Comparison of ENCODE assay signal across 22 mouse cellular contexts in the genomic region with DNA sequence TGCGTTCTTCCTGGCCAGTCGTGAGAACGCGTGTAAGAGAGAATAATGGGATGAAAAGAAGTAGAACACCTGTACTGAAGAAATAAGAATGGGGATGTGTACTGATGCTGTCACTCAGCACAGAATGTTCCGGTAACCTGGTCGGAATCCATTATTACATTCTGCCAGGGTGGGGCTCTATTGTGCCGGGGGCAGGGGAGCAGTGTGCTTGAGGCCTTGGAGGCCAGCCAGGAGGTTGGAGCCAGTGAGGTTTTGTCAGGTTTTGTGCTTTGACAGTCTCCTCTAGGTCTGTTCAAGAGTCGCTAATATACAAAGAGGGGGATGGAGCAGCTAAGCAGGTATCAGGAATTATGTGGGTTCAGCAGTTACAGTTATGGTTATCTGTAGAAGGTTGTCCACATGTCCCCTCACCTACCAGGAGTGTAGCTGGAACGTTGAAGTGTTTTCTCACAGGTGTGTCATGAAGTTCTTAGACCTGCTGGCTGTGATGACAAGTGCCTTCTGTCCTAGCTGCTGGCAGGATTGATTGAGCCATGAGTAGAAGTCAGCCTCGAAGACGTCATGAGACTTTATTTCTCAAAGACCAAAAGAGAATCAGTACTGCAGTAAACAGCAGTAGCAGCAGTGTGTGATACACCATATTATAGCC. TPM values are rescaled to one million over a fixed set of nuclear protein-coding genes. Genes with fewer than 3 reads are reported as not detected.
DNase-seq lines count a peak whose midpoint lies in the region; ATAC-seq and TF ChIP-seq lines count a peak whose summit lies in the region.
"Had no signal": no experiment of that assay in that cellular context is flagged by ENCODE, and none has a peak within 500 bp of the region (broad histone marks: within the 10 kb centered on the region; RNA-seq: fewer than 3 reads in every experiment).

No protein-coding gene starts in this region.

- no peak for ATAC-seq in intestine, embryonic 16.5 days
- no peak for ATAC-seq in intestine, embryonic 15.5 days
- ATAC-seq in stomach, postnatal 0 days (ENCODE audit: low FRiP score, low TSS enrichment) = no peak; the same call in 1 of the 2 replicates
- ATAC-seq: forebrain, embryonic 13.5 days; hindbrain, embryonic 16.5 days had no signal

- no peaks in the 10 kb centered on the region for H3K9me3 ChIP-seq in intestine, embryonic 16.5 days (ENCODE audit: control insufficient read depth, low read length)
- H3K9me3 ChIP-seq in intestine, embryonic 15.5 days = no peaks in the 10 kb centered on the region
- no peaks in the 10 kb centered on the region for H3K9me3 ChIP-seq in stomach, postnatal 0 days (ENCODE audit: control insufficient read depth, low read length)
- H3K9me3 ChIP-seq: forebrain, embryonic 13.5 days; G1E; heart, embryonic 12.5 days; kidney, embryonic 15.5 days; limb, embryonic 12.5 days; liver, embryonic 15.5 days; midbrain, embryonic 12.5 days; neural tube, embryonic 13.5 days had no signal

- TF ChIP-seq POLR2A in lung, adult 2 months (IDR thresholded peaks at IDR 0.05; ENCODE audit: borderline replicate concordance, extremely low read depth, low read depth, low read length) = no peak

- H3K27me3 ChIP-seq in intestine, embryonic 16.5 days (replicated peaks; ENCODE audit: control insufficient read depth, insufficient read depth, low read length) = no peaks in the 10 kb centered on the region
- H3K27me3 ChIP-seq in intestine, embryonic 15.5 days (replicated peaks) = no peaks in the 10 kb centered on the region
- no peaks in the 10 kb centered on the region for H3K27me3 ChIP-seq in stomach, postnatal 0 days (ENCODE audit: control insufficient read depth, insufficient read depth, low read length)
- H3K27me3 ChIP-seq: forebrain, embryonic 13.5 days; heart, embryonic 12.5 days; kidney, embryonic 15.5 days; limb, embryonic 12.5 days; liver, embryonic 15.5 days; midbrain, embryonic 12.5 days; neural tube, embryonic 13.5 days had no signal

- TF ChIP-seq CTCF in lung, adult 2 months (IDR thresholded peaks at IDR 0.05; ENCODE audit: insufficient read depth, low read length) = no peak
- no peak for TF ChIP-seq CTCF in stomach, postnatal 0 days (IDR thresholded peaks at IDR 0.05; ENCODE audit: low read depth)

- H3K4me3 ChIP-seq in intestine, embryonic 16.5 days (ENCODE audit: low read length) = peak overlapping the region; percentile 9; the same call in 1 of the 2 replicates
- H3K4me3 ChIP-seq in intestine, embryonic 15.5 days (replicated peaks) = no peak overlapping the region
- no peak overlapping the region for H3K4me3 ChIP-seq in lung, adult 2 months (replicated peaks; ENCODE audit: extremely low read depth, low read depth, low read length)
- H3K4me3 ChIP-seq in stomach, postnatal 0 days (ENCODE audit: low read depth, low read length) = peak overlapping the region; percentile 10; the same call in 1 of the 2 replicates
- H3K4me3 ChIP-seq: forebrain, embryonic 13.5 days; heart, embryonic 12.5 days; kidney, embryonic 15.5 days; layer of hippocampus, adult 2 months; left cerebral cortex, adult 2 months; limb, embryonic 12.5 days; liver, embryonic 15.5 days; midbrain, embryonic 12.5 days; neural tube, embryonic 13.5 days had no signal

- H3K27ac ChIP-seq in intestine, embryonic 16.5 days (ENCODE audit: low read length) = no peak overlapping the region
- H3K27ac ChIP-seq in intestine, embryonic 15.5 days = no peak overlapping the region
- no peak overlapping the region for H3K27ac ChIP-seq in stomach, postnatal 0 days (replicated peaks)
- H3K27ac ChIP-seq: forebrain, embryonic 13.5 days; kidney, embryonic 15.5 days; layer of hippocampus, adult 2 months; left cerebral cortex, adult 2 months; limb, embryonic 12.5 days; liver, embryonic 15.5 days; midbrain, embryonic 12.5 days; neural tube, embryonic 13.5 days had no signal

- peaks cover 4% of the 10 kb centered on the region; the same call in 1 of the 2 replicates for H3K36me3 ChIP-seq in intestine, embryonic 16.5 days (ENCODE audit: control insufficient read depth, insufficient read depth, low read length)
- H3K36me3 ChIP-seq in intestine, embryonic 15.5 days = peaks cover 13% of the 10 kb centered on the region; the same call in 1 of the 2 replicates
- peaks cover 2% of the 10 kb centered on the region; the same call in 1 of the 2 replicates for H3K36me3 ChIP-seq in stomach, postnatal 0 days (ENCODE audit: control insufficient read depth, insufficient read depth, low read length)

- peak; percentile 25 to 40 for DNase-seq in cerebellum, postnatal 10 days
- no peak for DNase-seq in cerebellum, adult 9-10 months
- DNase-seq in lung, postnatal 25 days (ENCODE audit: low spot score) = peak; percentile 35
- DNase-seq in lung, adult 2 months = no peak
- no peak for DNase-seq in stomach, postnatal 0 days (ENCODE audit: low spot score)
- DNase-seq: adrenal gland, adult 8-10 months; cerebellum, adult 9-11 months; gastrocnemius, postnatal 25 days; right cerebral cortex, postnatal 4 days had no signal

- WGBS in intestine, embryonic 16.5 days = 82% methylated on average over 11 of the region's 11 CpGs
- WGBS in intestine, embryonic 15.5 days = 81% methylated on average over 11 of the region's 11 CpGs
- 68% methylated on average over 11 of the region's 11 CpGs for WGBS in lung, adult 2 months
- WGBS in stomach, postnatal 0 days = 60% methylated on average over 11 of the region's 11 CpGs

- peaks cover 14% of the 10 kb centered on the region; the same call in 1 of the 2 replicates for H3K4me1 ChIP-seq in intestine, embryonic 16.5 days (ENCODE audit: control insufficient read depth, insufficient read depth, low read length)
- H3K4me1 ChIP-seq in intestine, embryonic 15.5 days (replicated peaks) = peaks cover 3% of the 10 kb centered on the region; the same call in 1 of the 2 replicates
- peaks cover 6% of the 10 kb centered on the region for H3K4me1 ChIP-seq in lung, adult 2 months (ENCODE audit: control insufficient read depth, insufficient read depth, low read length)
- H3K4me1 ChIP-seq in stomach, postnatal 0 days (replicated peaks; ENCODE audit: control insufficient read depth, insufficient read depth) = no peaks in the 10 kb centered on the region
- H3K4me1 ChIP-seq: kidney, embryonic 15.5 days; limb, embryonic 12.5 days; midbrain, embryonic 12.5 days had no signal

- TF ChIP-seq EP300 in stomach, postnatal 0 days (optimal IDR thresholded peaks at IDR 0.05) = no peak

- H3K4me2 ChIP-seq in intestine, embryonic 16.5 days (ENCODE audit: low read depth, low read length) = no peak overlapping the region
- H3K4me2 ChIP-seq in intestine, embryonic 15.5 days (replicated peaks) = no peak overlapping the region
- peak overlapping the region; percentile 12; the same call in 1 of the 2 replicates for H3K4me2 ChIP-seq in stomach, postnatal 0 days (replicated peaks; ENCODE audit: low read depth)
- H3K4me2 ChIP-seq: forebrain, embryonic 13.5 days; heart, embryonic 12.5 days; kidney, embryonic 15.5 days; limb, embryonic 12.5 days; liver, embryonic 15.5 days; midbrain, embryonic 12.5 days; neural tube, embryonic 13.5 days had no signal

- no peak overlapping the region for H3K9ac ChIP-seq in intestine, embryonic 16.5 days (ENCODE audit: low read depth, low read length)
- no peak overlapping the region for H3K9ac ChIP-seq in intestine, embryonic 15.5 days
- no peak overlapping the region for H3K9ac ChIP-seq in stomach, postnatal 0 days (ENCODE audit: low read length)
- H3K9ac ChIP-seq: forebrain, embryonic 13.5 days; heart, embryonic 12.5 days; kidney, embryonic 15.5 days; limb, embryonic 12.5 days; liver, embryonic 15.5 days; midbrain, embryonic 12.5 days; neural tube, embryonic 13.5 days had no signal

RNA-seq across cellular contexts. Expression of a gene that starts 11.4 kb away (rescaled TPM):
- polyA plus RNA-seq in intestine, embryonic 16.5 days (2015; fragmentation: Nextera tagmentation; extraction: Ambion mirVana) = 36.6 and 38.8 TPM in 2 replicates
- polyA plus RNA-seq in intestine, embryonic 15.5 days (2015; fragmentation: Nextera tagmentation; extraction: Ambion mirVana) = 39.8 and 41.2 TPM in 2 replicates
- polyA plus RNA-seq in lung, adult 2 months (2012; rRNA removed) = 48.5 and 57.9 TPM in 2 replicates
- 24.0 TPM in 2 replicates for polyA plus RNA-seq in stomach, postnatal 0 days (2015; fragmentation: Nextera tagmentation; extraction: Ambion mirVana)

RNA-seq across cellular contexts. Expression of a gene that starts 40.3 kb away (rescaled TPM):
- 136 and 143 TPM in 2 replicates for polyA plus RNA-seq in intestine, embryonic 16.5 days (2015; fragmentation: Nextera tagmentation; extraction: Ambion mirVana)
- polyA plus RNA-seq in intestine, embryonic 15.5 days (2015; fragmentation: Nextera tagmentation; extraction: Ambion mirVana) = 147 and 148 TPM in 2 replicates
- polyA plus RNA-seq in lung, adult 2 months (2012; rRNA removed) = 105 and 162 TPM in 2 replicates
- polyA plus RNA-seq in stomach, postnatal 0 days (2015; fragmentation: Nextera tagmentation; extraction: Ambion mirVana) = 132 and 133 TPM in 2 replicates

Comparison
In these comparisons a context has a peak if more than half of its experiments do, and no peak if none do; other contexts are left out.
1. DNase-seq: peak in cerebellum, postnatal 10 days (2 of 2) and lung, postnatal 25 days (single experiment); none in cerebellum, adult 9-10 months (single experiment), lung, adult 2 months (single experiment) and stomach, postnatal 0 days (single experiment).
2. H3K4me3 ChIP-seq: peak in intestine, embryonic 16.5 days (single experiment) and stomach, postnatal 0 days (single experiment); none in intestine, embryonic 15.5 days (single experiment) and lung, adult 2 months (single experiment).